In genomic region chr17:56822380-56822779, GRCm38 (mm10) we compare ENCODE assay signal across 18 mouse cellular contexts. TPM values are rescaled to one million over a fixed set of nuclear protein-coding genes. Genes with fewer than 3 reads are reported as not detected.
"Had no signal": no experiment of that assay in that cellular context is flagged by ENCODE, and none has a peak within 500 bp of the region (broad histone marks: within the 10 kb centered on the region; RNA-seq: fewer than 3 reads in every experiment).

No protein-coding gene starts in this region.

- H3K9me3 ChIP-seq: limb, embryonic 12.5 days; liver, embryonic 15.5 days; neural tube, embryonic 12.5 days had no signal

- H3K4me2 ChIP-seq: limb, embryonic 12.5 days; liver, embryonic 15.5 days; neural tube, embryonic 12.5 days had no signal

- H3K9ac ChIP-seq: limb, embryonic 12.5 days; liver, embryonic 15.5 days; neural tube, embryonic 12.5 days had no signal

- DNase-seq: kidney, adult 18-20 months; kidney, postnatal 25 days; layer of hippocampus, adult 9-11 months; layer of hippocampus, postnatal 36 days; liver; lung, adult 2 months; midbrain, embryonic 14.5 days; retina, postnatal 1 day; right cerebral cortex, postnatal 4 days; spleen, adult 18-20 months had no signal

- ATAC-seq: hindbrain, embryonic 16.5 days; inflammation-experienced regulatory T-cells, adult 6 months had no signal

- H3K36me3 ChIP-seq: limb, embryonic 12.5 days; neural tube, embryonic 12.5 days had no signal

- H3K27ac ChIP-seq: limb, embryonic 12.5 days; liver, embryonic 15.5 days; neural tube, embryonic 12.5 days had no signal

- H3K4me1 ChIP-seq: limb, embryonic 12.5 days had no signal

- H3K4me3 ChIP-seq: limb, embryonic 12.5 days; liver, embryonic 15.5 days; neural tube, embryonic 12.5 days had no signal

- H3K27me3 ChIP-seq: liver, embryonic 15.5 days; neural tube, embryonic 12.5 days had no signal

RNA-seq across cellular contexts. Expression of gene Acsbg2, which starts 51.9 kb away (rescaled TPM):
- polyA plus RNA-seq: hindbrain, embryonic 16.5 days; inflammation-experienced regulatory T-cells, adult 6 months; kidney, embryonic 16.5 days; limb, embryonic 12.5 days; liver, embryonic 15.5 days; lung, adult 2 months; midbrain, embryonic 14.5 days; neural tube, embryonic 12.5 days; stomach, embryonic 16.5 days; urinary bladder, adult 2 months had no signal
